Mouse (Mus musculus) kidney, adult 8-10 months (tissue): ENCODE measurements around the gene Reep6.
"Not testable (repeated sequence)": the region's sequence is repeated elsewhere in the genome, so short reads cannot be mapped to it uniquely, and the experiment has no call there.

Experiments used
- DNase-seq, 2 experiments: peaks; one replicate each; pipeline ENCODE4 v3.0.0; 2022

Gene Reep6

DNA sequence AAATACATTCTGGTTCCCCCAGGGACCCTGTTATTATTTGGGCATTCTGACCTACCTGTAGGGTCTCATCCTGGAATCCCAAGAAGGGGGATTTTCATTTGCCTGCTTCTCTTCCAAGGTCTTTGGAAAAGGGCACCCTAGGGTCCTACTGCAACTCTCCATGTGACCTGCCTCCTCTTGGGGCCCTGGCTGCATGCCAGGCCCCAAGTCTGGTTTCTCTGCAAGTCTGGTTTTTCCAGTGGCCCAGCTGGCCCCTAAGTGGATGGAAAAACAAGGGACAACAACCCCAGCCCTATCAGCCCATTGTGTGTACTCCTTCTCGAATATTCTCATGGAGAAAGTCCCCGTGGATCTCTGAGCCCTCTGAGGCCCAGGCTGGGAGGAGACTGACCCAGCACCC lies 1.1 kb downstream of the Reep6 start:
- no peak for DNase-seq

DNA sequence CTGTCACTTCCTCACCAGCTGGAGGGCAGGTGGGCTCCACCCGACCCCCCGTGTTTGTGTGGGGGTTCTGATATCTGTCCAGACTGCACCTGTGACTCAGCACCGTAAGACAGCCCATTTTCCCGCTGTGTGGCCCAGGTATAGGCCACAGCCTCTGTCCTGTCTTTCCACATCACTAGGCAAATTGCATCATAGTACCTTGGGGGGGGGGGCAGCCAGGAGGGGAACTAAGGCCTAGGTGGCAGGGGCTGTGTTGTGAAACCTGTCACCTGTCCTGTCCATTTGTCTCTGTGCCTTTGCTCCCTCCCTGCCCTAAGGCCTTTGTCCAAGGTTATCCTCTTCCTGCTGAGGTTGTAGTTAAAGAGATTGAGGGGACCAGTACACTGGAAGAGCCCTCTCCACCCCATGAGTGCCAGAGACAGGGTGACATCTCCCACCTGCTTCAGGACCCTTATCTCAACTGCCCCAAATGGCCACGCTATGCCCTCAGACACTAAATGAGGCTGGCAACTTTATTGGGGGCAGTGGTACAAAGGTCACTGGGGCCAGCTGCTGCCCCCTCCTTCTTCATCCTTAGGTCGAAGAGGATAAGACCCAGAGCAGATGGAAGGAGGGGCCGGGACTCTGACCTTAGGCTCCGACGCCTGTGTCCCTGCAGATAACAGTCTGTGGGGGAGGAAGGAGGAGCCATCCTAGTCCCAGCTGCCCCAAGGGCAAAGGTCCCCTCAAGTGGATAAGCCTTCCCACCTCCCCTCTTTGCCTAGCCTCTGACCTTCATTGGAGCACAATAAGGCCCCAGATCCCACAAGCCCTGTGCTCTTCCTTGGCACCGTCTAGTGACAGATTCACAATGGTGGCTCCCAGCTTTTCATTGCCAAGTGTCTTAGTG lies 2.1 kb downstream of the Reep6 start:
- DNase-seq: peak in 1 of 2 experiments; percentile 5

DNA sequence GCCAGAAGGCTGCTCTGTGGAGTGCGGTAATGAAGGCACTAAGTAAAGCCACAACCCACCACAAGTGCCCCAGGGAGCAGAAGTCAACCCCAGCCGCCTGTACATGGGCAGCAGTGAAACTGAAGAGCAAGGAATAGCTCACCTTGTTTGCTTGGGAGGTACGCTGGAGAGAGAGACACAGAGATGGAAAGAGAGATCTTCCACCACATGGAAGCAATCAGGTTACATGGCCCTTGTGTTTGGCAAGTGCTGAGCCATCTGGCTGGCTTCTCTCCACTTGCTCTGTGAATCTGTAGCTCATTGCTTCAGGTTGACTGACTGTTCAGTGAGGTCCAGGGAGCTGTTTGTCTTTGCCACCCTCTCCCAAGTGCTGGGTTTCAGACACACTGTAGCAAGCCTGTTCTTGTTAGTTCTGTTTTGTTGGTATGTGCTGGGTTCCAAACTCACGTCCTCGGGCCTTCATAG lies 2.8 kb downstream of the Reep6 start:
- no peak for DNase-seq

DNA sequence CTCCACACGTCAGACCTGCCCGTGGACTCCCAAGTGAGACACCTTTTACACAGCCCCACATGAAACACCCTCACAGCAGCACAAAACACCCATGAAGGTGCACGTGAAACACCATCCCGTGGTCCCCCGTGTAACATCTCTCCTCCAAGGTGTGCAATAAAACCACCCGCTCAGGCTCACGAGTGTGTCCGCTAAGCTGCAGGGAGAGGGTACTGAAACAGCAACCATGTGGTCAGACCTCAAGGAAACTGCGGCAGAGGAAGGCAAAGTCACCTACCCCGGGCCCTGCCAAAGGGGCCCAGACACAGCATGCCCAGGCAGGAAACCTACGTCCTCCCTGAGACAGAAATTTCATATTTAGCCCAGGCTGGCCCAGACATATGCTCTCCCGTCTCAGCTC lies 6.5 kb downstream of the Reep6 start:
- DNase-seq: no peak

DNA sequence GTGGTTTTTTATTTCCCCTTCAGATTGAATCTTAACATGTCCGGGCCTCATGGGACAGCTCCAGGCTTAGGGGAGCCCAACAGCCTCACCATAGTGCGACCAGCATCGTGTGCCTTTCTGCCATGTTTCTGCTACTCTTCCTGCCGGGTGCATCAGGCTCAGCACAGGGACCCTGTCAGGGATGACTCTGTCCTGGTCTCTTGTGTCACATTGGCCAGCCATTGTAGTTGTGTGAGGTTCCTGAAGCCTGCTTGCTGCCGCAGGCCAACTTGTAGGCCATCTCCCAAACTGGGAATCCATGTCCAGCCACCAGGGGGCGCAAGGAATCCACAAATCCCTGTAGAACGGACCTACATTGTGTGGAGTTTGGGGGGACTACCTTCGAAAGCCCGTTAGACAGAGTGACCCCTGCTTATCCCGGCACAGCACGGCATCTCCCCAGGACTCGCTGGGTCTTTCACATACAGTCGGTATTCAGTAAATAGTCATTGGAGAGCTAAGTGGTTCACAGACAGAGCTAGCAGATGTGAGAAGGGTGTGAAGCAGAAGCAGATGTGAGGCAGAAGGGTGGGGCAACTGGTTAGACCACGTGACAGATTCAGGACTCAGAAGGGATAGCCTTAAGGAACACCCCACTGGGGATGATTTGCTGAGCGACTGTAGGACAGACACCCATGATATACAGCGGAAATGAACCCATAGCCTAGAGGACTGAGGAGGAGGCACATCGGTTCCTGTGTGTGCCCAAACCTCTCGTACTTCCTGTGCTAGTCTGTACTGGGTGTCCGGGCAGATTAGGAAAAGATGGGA lies 10.4 kb downstream of the Reep6 start:
- peak; percentile 64 to 89 for DNase-seq

DNA sequence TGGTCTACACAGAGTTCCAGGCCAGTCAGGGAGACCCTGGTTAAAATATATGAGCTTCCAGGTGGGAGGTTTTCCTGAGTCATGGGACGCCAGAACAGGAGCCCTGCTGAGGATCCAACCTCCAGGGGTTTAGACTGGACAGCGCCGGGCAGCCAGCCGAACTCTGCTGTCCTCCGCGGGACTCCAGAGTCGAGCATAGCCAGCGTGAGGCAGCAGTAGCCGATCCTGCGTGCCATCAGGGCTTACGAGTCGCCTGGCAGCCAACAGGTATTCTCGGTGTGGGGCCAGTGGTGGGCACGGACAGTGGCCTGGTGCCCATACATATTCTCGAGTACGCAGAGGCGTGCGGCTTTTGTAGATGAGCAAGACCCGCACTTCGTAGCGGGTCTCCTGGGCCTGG lies 11.3 kb downstream of the Reep6 start:
- DNase-seq: no peak

DNA sequence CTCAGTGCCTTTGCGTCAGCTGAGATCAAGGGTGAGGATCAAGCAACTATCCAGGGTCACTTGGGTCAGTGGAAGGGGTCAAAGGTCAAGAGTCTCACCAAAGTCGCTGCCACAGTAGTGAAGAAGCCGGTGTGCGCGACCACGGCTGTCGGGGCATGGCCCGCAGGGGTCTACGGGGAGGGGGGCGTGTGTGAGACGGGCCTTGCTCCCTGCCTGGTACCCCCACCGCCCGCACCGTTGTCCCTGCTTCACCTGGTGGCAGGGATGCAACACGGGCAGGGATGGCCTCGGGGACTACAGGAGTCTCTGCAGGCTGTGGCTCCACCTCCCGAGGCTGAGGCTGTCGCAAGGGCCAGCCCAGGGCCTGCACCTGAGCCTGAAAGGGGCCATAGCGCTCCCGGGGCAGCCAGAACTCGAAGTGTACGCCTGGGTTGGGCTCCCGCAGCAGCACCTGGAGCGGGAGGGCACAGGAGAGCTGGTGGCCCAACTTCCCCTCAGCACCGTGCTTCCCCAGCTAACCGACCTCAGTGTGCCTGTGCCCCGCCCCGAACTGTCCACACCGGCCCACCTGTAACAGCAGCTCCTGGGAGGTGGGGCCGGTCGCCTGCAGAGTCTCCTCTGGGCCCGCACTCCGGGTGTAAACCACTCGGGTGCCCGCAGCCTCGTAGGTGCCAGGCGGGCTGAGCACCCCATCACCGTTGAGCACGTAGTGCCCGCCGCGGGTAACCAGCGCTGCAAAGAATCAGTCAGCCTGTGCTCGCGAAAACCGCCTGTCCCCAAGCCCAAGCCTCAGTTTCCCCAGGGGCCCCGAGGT lies 11.9 kb downstream of the Reep6 start:
- DNase-seq: no peak

DNA sequence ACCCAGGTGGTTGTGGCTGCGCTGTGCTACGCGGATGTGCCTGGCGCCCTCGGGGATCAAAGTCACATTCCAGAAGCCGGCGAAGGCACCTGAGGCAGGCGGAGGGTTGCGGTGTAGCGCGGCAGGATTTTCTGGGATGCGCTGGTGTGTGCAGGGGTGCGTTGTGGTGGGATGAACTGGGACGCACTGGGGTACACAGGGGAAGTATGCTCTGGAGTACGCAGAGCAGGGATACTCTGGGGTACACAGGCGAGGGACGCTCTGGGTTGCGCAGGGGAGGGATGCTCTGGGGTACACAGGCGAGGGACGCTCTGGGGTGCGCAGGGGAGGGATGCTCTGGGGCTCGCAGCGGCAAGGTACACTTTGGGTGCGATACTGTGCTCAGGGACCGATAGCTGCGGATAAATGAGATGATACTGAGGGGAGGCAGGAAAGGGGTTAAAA lies 12.6 kb downstream of the Reep6 start:
- DNase-seq: no peak

DNA sequence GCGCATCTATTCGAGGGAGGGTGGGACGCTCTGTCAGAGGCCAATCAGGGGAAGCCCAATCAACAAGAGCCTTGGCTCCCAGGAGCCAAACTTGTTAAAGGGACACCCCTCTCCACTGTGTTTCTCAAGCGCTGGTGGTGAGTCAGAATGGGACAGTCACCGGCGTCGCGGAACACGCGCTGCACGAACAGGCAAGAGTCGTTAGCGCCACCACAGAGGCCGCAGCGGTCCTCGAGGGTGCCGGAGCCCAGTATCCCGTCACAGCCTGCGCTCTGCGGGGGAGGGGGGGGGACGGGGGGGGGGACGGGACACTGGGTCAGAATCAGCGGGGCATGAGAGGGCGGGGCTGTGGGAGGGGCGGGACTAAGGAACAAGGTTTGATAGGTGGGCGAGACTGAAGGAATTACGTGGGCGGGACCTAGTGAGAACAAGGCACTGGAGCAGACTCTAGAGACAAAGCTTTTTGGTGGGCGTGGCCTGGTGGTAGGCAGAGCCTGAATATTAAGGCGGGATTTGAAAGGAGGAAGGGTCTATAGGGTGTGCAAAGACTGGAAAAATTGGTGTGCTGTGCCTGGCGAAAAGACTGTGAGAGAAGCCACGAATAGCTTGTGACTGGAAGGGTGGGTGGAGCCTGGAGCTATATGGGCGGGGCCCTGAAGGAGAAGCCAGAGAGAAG lies 13.1 kb downstream of the Reep6 start:
- DNase-seq: no peak

DNA sequence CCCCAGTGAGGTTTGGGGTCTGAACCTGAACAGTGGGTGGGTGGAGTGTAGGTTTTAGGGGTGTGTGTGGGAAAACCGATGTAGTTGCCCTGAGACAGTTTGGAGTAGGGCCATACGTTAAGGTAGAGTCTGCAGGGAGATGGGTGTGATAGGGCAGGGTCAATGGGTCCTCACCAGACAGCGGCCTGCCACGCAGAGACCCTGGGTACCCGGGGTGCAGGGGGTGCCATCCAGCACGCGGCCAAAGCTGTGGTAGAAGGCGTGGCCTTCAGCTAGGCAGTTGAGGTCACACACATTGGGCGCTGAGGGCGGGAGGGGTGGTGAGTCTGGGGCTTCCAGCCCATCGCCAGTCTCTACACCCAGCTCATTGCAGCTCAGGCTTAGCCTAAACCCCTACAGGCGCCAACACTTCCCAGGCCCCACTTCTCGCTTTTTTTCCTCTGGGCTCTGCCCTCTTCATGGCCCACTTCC lies 13.7 kb downstream of the Reep6 start:
- DNase-seq: no peak

DNA sequence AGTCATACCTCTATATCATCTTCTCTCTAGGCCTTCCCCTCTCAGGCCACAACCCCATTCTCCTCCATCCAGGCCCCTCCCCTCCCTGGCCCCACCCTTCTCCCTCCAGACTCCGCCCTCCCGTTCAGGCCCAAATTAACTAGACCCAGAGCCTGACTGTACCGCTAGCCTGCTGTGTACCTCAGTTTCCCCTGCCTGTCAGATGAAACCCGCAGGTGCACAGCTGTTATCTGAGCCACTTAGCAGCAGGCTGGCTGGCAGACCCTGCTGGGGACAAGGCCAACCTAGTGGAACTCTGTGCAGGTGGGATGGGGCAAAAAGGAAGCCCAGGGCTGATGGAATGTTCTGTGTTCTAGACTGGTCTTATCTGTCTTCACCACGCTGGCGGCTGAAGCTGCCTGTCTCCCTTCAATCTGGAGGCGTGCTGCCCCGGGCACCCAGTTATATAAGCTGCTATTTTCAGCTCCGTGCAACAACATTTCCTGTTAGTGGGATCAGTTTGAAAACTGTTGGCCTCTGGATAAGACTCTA lies 14.4 kb downstream of the Reep6 start:
- DNase-seq: peak in 1 of 2 experiments; percentile 60

DNA sequence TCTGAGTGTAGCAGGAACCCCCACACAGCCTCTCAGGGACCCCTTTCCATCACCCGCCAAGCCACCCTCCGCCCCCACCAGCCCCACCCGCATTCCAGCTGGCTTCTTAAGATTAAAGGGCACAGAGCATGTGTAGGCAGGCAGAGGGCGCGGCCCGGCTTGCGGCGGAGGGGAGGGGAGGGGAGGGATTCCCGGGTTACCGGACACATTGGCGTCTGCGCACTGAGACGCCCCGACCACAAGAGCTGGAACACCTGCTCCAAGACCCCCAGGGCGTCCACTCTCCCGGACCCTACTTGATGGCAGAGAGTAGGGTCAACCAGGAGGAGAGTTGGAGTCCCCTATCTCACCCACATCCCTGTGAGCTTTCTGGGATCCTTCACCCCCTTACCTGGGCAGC lies 15.4 kb downstream of the Reep6 start:
- DNase-seq: no peak

DNA sequence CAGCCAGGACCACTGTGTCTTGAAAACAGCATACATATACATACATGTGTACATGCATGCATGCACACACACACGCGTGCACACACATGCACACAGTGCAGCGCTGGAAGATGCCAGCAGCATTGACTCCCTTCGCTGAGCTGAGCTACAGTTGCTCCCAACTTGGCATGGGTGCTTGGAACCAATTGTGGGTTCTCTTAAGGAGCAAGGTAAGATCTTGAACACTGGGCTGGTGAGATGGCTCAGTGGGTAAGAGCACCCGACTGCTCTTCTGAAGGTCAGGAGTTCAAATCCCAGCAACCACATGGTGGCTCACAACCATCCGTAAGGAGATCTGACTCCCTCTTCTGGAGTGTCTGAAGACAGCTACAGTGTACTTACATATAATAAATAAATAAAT lies 16.2 kb downstream of the Reep6 start:
- not testable (repeated sequence) for DNase-seq

DNA sequence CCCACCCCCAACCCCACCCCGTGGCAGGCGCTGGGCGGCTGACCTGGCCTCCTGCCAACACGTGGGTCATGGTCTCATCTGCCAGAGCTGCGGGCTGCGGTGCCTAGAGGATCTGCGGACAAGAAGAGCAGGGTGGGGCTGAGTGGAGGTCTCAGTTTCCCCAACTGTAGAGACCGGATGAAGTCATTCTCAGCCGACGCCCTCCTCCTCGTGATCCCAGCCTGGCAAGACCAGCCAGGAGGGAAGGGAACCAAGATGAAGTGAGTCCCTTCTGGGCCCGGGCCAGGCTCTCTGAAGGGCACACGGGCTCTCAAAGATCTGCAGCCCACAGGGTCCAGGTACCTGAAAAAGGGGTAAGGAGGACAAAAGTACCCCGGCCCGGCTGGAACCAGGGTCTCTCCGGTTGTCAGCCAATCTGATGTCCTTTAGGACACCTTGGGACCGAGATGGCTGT lies 17.8 kb downstream of the Reep6 start:
- no peak for DNase-seq

DNA sequence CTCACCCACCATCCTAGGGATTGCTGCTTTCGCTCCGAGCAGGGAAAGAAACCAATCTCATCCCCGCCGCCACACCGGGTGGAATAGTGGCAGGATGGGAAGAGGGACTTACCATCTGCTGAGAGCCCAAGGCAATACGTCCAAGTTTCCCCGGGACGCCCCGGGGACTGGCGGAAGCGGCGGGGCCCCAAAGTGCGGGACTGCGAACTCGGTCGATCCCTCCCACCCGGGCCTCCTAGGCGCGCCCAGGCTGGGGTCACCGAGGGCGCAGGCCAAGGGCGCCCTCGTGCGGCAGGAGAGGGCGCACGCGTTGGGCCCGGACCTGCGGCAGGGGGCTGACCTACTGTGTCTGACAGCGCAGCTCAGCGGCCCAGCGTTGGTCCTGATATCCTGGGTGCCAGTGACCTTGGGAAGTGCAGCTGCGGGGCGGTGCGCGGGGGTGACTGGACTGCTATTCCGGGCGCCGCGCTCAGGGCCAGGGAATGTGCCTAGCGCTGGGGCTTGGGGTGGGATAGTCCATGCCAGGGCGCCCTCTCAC lies 18.6 kb downstream of the Reep6 start, which contains the start of gene Adamtsl5:
Gene Adamtsl5 (minus strand): TSS at position 169 of the 538 bp plus-strand sequence.
- no peak for DNase-seq

DNA sequence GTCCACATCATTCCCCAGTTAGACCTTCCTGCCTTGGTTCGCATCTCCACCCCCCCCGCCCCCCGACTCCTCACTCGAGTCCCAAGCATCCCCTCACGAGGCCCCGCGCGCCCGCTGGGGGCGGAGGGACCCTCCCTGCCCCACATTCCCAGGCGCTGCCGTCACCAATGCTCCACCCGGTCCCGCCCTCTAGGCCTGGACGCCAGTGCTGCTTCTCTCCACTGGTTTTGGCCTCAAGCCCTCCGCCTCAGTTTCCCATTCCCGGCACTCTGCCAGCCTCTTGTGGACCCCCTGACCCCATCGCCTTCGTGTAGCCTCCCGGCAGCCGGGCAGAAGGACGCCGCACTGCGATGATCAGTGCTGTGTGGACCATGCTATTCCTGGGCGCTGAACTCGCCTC lies 19.2 kb downstream of the Reep6 start:
- DNase-seq: no peak

DNA sequence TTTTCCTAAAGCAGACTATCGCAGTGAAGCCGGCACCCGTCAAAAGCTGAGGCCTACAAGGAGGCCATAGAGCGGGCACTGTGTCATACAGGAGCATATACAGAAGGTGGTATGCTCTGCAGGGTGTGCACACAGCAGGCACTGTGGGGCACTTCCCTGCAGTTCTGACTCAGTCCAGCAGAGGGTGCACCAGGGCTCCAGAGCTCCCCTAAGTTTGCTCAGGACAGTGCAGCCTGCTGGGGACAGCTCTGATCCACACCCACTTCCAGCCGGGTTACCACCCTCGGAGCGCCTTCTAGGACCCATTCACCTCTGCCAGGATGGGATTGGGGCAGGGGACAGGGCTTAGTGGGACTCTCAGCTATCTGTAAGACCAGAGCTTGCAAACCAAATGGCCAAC lies 20.5 kb downstream of the Reep6 start:
- peak; percentile 73 to 92 for DNase-seq

DNA sequence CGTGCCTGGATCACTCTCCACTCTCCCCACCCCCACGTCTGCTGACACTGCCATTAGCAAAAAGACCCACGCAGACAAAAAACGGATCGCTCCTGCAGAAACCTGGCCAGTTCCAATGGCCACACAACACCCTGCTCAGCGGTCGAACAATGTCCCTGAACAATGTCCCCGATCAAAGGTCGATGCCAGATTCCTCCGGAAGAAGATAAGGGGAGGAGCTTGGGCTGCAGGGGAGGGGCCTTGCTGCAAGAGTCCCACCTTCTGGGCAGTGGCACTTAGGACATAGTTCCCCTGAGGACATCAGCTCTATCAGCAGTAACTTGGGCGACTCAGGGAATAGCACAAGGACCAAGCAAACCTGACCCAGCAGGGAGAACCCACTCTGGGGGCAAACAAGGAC lies 22.1 kb downstream of the Reep6 start:
- peak; percentile 74 to 83 for DNase-seq

DNA sequence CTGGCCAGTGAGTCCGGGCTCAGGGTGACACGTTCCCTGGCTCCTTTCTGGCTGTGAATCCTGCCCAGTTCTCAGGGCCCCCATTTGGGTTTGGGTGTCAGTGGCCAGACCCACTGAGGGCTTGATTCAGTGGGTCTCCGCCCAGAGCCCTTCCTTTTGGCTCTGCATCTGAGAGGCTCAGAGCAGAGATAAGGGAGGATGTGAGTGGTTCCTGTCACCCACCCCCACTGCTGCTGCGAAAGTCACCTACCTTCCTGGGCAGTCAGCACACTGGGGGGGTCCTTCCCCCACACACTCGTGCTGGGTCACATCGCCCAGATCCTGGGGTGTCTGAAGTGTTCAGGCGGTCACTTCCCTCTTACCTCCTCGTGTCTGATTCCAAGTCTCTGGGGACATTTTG lies 23.0 kb downstream of the Reep6 start:
- no peak for DNase-seq

DNA sequence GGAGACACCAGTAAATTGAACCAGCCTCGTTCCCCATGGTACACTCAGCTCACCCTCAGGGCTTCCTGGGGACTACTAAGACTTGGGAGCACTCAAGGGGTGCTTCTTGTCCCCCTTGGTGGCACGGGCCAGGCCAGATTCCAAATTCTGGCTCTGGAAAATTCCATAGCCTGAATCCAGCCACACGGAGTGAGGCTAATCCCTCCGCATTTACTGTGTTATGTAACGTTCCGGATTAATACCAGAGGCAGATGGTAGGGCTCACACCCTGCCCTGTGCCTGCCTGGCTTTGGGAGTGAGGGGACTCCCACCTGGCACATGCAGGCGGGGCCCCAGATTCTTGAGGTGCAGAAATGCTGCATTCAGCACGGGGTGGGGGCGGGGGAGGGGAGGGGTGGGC lies 25.7 kb downstream of the Reep6 start:
- DNase-seq: no peak

DNA sequence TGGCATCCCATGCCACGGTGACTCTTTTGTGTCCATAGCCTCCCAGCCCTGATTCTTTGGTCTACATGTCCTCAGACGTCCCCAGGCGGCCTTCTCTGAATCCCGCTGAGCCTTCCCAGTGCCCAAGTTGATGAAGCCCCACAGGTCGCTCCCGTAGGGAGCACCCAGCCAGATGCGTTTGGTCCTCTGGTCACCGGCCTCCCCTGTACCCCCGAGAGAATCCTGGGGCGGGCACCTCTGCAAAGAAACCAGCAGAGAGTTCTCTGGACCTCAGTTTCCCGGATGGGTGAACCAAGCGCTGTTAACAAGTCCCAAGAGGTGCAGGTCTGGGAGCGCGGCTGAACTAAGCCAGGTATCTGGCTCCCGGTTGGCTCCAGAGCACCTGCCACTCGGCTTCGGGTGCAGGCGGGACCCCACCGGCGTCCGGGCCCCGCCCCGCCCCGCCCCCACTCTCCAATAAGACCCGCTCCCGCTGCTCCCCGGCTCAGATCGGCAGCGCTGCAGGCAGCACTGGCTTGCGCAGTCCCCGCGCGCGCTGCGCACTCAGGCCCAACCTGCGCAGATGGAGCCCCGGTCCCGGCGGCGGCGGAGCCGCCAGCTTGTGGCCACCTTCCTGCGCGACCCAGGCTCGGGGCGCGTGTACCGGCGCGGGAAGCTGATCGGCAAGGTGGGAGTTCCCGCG lies 26.4 kb downstream of the Reep6 start, which contains the start of gene Plk5:
Gene Plk5 (plus strand): TSS at position 459 of the 682 bp plus-strand sequence.
- DNase-seq: no peak
